Mouse (Mus musculus) hindbrain, embryonic 14.5 days (tissue): ENCODE data around the gene Haspin. TPM values are rescaled to one million over a fixed set of nuclear protein-coding genes. Genes with fewer than 3 reads are reported as not detected.

Experiments used
- ATAC-seq: fragments of 200-750 bp; cut with Nextera tagmentation; 2 replicates; pipeline ENCODE4 v1.8.0; 2017; ENCODE audit warnings: moderate number of reproducible peaks, mild to moderate bottlenecking, moderate TSS enrichment, moderate library complexity; ENCODE audit not compliant: low FRiP score
- DNase-seq: peaks from one replicate; pipeline ENCODE4 v3.0.0-alpha.2; 2015; ENCODE audit warnings: low spot score
- H3K27ac ChIP-seq: fragments of 300-500 bp; sonication (generic); 2 replicates; pipeline ENCODE4 v1.5.1; 2014; ENCODE audit warnings: mild to moderate bottlenecking, moderate library complexity
- H3K27me3 ChIP-seq: fragments of 300-500 bp; sonication (generic); 2 replicates; pipeline ENCODE4 v1.6.1; 2014; ENCODE audit warnings: mild to moderate bottlenecking, low read length, mixed read lengths; ENCODE audit not compliant: control insufficient read depth, insufficient read depth
- H3K36me3 ChIP-seq: fragments of 300-500 bp; sonication (generic); replicated peaks from 2 replicates; pipeline ENCODE4 v1.6.1; 2014; ENCODE audit not compliant: control insufficient read depth, insufficient read depth
- H3K4me1 ChIP-seq: fragments of 300-500 bp; sonication (generic); replicated peaks from 2 replicates; pipeline ENCODE4 v1.6.1; 2014; ENCODE audit warnings: antibody characterized with exemption, low read length, mixed read lengths; ENCODE audit not compliant: control insufficient read depth, insufficient read depth
- H3K4me2 ChIP-seq: fragments of 300-500 bp; sonication (generic); replicated peaks from 2 replicates; pipeline ENCODE4 v1.6.1; 2014; ENCODE audit warnings: mild to moderate bottlenecking, moderate library complexity
- H3K4me3 ChIP-seq: fragments of 300-500 bp; sonication (generic); replicated peaks from 2 replicates; pipeline ENCODE4 v1.5.1; 2014; ENCODE audit warnings: mild to moderate bottlenecking, low read length
- H3K9ac ChIP-seq: fragments of 300-500 bp; sonication (generic); 2 replicates; pipeline ENCODE4 v1.6.1; 2014
- H3K9me3 ChIP-seq: fragments of 300-500 bp; sonication (generic); 2 replicates; pipeline ENCODE4 v1.6.1; 2016; ENCODE audit warnings: low read length; ENCODE audit not compliant: control insufficient read depth
- WGBS: fragments of 180-500 bp; shearing (Covaris S2); extraction: QIAGEN DNeasy Blood & Tissue Kit; methylation state at CpG from one replicate; pipeline ENCODE4 v1.1.7; 2014; 5-methylcytosine and 5-hydroxymethylcytosine counted together
- polyA plus RNA-seq: library from polyadenylated mRNA; unstranded; fragments of >200 nt; fragmentation: Nextera tagmentation; extraction: Ambion mirVana; gene quantifications from 2 replicates; pipeline ENCODE4 v1.2.1, GENCODE M21; 2014

The Haspin gene
- polyA plus RNA-seq, 1 experiment from 2014 or later: 2.4 TPM

DNA sequence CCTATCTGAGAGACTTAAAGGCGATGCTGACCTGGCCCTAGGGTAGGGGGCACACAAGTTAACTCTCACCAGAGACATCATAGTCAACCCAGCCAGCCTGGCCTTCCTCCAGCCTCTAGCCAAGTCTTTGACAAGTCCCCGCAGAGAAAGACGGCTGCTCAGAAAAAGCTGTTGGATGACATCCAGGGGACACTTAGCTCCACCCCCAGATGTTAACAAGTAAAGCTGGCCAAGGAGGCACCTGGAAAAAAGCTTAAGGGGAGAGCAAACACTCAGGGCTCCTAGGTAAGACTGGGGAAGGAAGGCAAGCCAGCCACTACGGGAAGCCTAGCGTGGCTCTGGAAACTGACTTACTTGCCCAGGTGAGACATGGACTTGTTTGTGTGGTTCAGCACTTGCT is 34.1 kb upstream of the Haspin start:
- no peak overlapping the region for H3K27ac ChIP-seq
- H3K36me3 ChIP-seq: peaks cover 20% of the 10 kb centered on the region; the same call in 1 of the 2 replicates
- WGBS: 68% methylated on average over 5 of the region's 5 CpGs
- no peaks in the 10 kb centered on the region for H3K9me3 ChIP-seq
- no peaks in the 10 kb centered on the region for H3K27me3 ChIP-seq
- H3K4me1 ChIP-seq: peaks cover 16% of the 10 kb centered on the region
- ATAC-seq (no peak), DNase-seq (no peak)
- H3K4me2 ChIP-seq: no peak overlapping the region
- H3K4me3 ChIP-seq: no peak overlapping the region
- H3K9ac ChIP-seq: no peak overlapping the region

DNA sequence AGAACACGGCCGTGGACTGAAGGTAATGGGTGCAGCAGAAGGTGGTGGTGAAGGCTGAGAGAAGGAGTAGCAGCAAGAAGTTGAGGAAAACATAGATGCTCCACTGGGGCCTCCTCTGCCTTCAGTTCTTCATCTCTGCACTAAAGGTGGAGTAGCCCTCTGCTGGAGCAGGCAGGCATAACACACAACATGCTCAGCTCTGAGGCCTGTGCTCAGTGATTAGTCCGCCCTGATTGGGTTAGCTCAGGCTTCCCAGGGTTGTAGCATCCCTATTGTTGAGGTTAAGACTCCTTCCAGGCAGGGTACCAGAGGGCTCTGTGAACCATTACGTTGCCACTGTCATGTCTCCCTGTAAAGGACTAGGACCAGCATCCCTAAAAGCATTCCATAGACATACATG is 31.1 kb upstream of the Haspin start:
- ATAC-seq (0 out of 2 replicates have a peak, but pooled peaks have one; percentile 29), DNase-seq (peak; percentile 61)
- Histone ChIP-seq H3K4me3 (no peak overlapping the region), H3K27me3 (no peaks in the 10 kb centered on the region), H3K4me1 (no peaks in the 10 kb centered on the region), H3K4me2 (no peak overlapping the region), H3K9ac (no peak overlapping the region), H3K27ac (no peak overlapping the region), H3K36me3 (peaks cover 14% of the 10 kb centered on the region; the same call in 1 of the 2 replicates), H3K9me3 (no peaks in the 10 kb centered on the region)
- 41% methylated on average over 4 of the region's 4 CpGs for WGBS

DNA sequence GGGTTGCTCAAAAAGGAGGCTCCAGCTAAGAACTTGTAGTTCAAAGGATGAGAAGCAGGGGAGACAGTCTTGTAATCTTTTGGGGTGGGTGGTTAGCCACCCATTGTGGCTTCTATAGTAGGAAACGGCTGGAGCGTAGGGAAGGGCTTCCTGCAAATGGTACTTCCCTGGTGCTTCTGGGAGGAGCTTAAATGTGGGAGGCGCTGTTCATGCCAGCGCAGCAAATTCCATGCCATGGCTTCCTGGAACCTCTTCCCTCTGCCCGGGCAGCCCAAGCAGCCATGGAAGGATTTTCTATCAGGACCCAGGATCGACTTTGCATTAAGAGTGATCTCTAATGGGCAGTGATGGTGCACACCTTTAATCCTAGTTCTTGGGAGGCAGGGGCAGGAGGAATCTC is 30.5 kb upstream of the Haspin start:
- H3K27me3 ChIP-seq: no peaks in the 10 kb centered on the region
- no peak for DNase-seq
- no peak overlapping the region for H3K4me2 ChIP-seq
- no peak overlapping the region for H3K9ac ChIP-seq
- peaks cover 14% of the 10 kb centered on the region; the same call in 1 of the 2 replicates for H3K36me3 ChIP-seq
- H3K4me1 ChIP-seq: no peaks in the 10 kb centered on the region
- no peaks in the 10 kb centered on the region for H3K9me3 ChIP-seq
- WGBS: 79% methylated on average over 6 of the region's 6 CpGs
- no peak overlapping the region for H3K27ac ChIP-seq
- no peak for ATAC-seq
- H3K4me3 ChIP-seq: no peak overlapping the region

DNA sequence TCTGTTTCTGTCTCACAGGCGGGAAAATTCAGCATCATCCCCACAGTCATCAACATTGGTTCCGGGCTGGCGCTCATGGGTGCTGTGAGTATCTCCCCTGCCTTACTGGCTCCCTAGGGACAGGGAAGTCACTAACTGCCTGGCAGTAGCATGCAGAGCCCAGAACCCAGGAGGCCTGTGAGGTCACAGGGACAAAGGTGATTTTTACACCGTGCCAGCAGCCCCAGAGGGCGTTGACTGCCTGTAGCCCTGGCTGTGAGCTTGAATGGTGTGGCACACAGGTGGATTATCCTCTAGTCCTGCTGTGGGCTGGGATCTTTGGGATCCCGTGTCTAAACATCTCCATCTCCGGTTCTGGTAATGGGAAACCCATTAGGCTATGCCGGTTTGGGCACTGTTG is 30.0 kb upstream of the Haspin start:
- Histone ChIP-seq H3K27ac (no peak overlapping the region), H3K4me3 (no peak overlapping the region), H3K4me1 (no peaks in the 10 kb centered on the region), H3K4me2 (no peak overlapping the region), H3K36me3 (peaks cover 14% of the 10 kb centered on the region; the same call in 1 of the 2 replicates), H3K27me3 (no peaks in the 10 kb centered on the region), H3K9ac (no peak overlapping the region), H3K9me3 (no peaks in the 10 kb centered on the region)
- 87% methylated on average over 8 of the region's 8 CpGs for WGBS
- ATAC-seq (no peak), DNase-seq (no peak)

DNA sequence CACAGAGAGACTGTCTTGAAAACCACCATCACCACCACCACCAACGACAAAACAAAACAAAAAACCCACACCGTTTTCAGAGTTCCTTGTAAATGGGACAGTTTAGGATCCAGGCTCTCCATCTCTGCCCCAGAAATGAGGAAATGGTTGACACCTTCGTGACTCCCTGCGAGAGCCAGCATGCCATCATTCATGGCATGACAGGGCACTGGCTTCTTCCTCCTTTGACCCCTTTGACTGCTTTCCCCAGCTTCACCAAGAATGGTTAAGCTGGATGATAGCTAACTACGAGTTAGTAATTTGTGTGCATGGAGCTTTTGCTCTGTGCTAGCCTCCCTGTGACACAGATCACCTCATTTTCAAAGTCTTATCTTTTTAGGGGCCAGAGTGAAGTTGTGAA is 24.2 kb upstream of the Haspin start:
- Histone ChIP-seq H3K27me3 (peaks cover 23% of the 10 kb centered on the region), H3K4me1 (peaks cover 12% of the 10 kb centered on the region; the same call in 1 of the 2 replicates), H3K36me3 (no peaks in the 10 kb centered on the region), H3K4me2 (no peak overlapping the region), H3K9me3 (no peaks in the 10 kb centered on the region), H3K9ac (no peak overlapping the region), H3K4me3 (no peak overlapping the region), H3K27ac (no peak overlapping the region)
- 75% methylated on average over 5 of the region's 5 CpGs for WGBS
- DNase-seq (no peak), ATAC-seq (no peak)

DNA sequence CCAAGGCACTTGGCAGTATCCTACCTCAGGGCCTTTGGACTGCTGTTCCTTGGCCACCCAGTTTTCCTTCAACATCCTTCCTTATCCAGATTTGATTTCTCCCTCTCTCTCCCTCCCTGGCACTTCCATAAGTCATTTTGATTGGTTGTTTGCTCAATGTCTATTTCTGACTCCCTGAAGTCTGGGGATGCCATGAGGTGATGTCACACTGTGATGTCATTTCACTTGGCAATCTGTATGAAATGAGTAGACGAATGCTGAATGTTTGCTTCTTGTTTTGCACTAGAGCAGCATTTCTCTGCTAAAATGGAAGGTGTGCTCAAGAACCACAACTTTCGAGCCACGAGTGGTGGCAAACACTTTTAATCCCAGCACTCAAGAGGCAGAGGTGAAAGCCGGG is 23.5 kb upstream of the Haspin start:
- DNase-seq: no peak
- Histone ChIP-seq H3K4me2 (no peak overlapping the region), H3K4me1 (peaks cover 12% of the 10 kb centered on the region; the same call in 1 of the 2 replicates), H3K36me3 (no peaks in the 10 kb centered on the region), H3K9me3 (no peaks in the 10 kb centered on the region), H3K9ac (no peak overlapping the region), H3K27me3 (peaks cover 23% of the 10 kb centered on the region), H3K4me3 (no peak overlapping the region), H3K27ac (no peak overlapping the region)
- WGBS: 92% methylated on average over 4 of the region's 4 CpGs
- no peak for ATAC-seq

DNA sequence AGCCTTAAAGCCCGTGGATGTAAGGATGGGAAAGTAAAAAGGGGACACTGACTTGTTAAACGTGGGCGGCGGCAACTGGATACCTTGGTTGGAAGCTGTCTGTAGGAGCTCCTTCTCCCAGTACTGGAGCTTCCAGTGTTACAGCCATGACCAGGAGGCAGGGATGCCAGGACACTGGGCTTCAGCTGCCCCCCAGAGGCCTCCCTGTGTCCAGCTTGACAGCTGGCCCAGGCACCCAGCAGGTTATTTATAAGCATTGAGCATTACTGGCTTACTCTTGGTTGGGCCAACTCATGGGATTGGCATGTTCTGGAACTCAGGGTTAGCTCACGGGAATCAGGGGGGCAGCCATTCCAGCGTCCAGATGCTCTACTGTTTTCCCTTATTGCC is 22.7 kb upstream of the Haspin start:
- no peak for ATAC-seq

DNA sequence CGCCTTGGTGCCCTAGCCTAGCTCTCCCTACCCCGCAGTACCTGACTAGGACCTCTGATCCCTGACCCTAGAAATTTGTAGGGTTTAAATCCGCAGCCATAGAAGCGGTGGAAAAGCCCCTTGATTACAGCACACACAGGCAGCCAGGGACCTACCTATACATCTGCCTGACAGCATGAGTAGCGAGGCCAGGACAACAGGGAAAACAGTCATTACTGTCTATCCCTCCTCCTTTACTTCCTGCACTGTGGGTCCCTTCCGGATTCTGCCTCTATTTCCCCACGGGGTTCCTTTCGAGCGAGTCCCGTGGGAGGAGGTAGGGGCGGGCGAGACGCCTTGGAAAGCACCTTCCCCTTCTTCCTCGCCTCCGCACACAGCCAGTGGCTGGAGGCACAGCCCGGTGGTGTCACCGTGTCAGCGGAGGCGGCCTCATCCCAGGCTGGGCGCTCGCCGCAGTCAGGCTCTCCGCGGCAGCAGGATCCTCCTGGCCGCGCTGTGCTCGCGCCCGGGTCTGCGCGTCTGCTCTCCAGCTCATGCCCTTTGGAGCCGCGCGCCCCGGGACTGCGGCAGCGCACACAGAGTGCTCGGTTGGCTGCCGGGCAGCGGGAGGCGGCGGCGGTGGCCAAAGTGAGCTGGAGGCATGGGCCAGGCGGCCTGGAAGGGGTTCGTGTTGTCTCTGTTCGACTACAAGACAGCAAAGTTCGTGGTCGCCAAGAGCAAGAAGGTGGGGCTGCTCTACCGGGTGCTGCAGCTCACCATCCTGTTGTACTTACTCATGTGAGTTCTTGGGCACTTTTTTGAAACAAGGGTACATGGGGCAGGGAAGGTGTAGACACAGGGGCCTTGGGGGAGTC is 22.1 kb upstream of the Haspin start, which contains the start of gene P2rx5:
Gene P2rx5, plus strand, starts transcription at position 465 of the 854 bp plus-strand sequence.
- 2% methylated on average over 49 of the region's 49 CpGs for WGBS
- Histone ChIP-seq H3K36me3 (no peaks in the 10 kb centered on the region), H3K9me3 (no peaks in the 10 kb centered on the region), H3K4me3 (peak within 1 kb of the TSS; percentile 40), H3K27ac (no peak within 1 kb of the TSS), H3K4me2 (peak within 1 kb of the TSS; percentile 84), H3K27me3 (peaks cover 23% of the 10 kb centered on the region), H3K4me1 (peaks cover 12% of the 10 kb centered on the region; the same call in 1 of the 2 replicates), H3K9ac (peak within 1 kb of the TSS; percentile 55)
- ATAC-seq (peak; percentile 62; the same call in 1 of the 2 replicates), DNase-seq (peak; percentile 48)

More for the DNA sequence above, 22.7 kb upstream of the Haspin start:
- Histone ChIP-seq H3K9ac (peak overlapping the region; percentile 55), H3K4me3 (peak overlapping the region; percentile 40), H3K27me3 (peaks cover 23% of the 10 kb centered on the region), H3K36me3 (no peaks in the 10 kb centered on the region), H3K4me1 (peaks cover 12% of the 10 kb centered on the region; the same call in 1 of the 2 replicates), H3K9me3 (no peaks in the 10 kb centered on the region), H3K4me2 (peak overlapping the region; percentile 84), H3K27ac (no peak overlapping the region)
- WGBS: 31% methylated on average over 6 of the region's 6 CpGs
- DNase-seq: no peak

DNA sequence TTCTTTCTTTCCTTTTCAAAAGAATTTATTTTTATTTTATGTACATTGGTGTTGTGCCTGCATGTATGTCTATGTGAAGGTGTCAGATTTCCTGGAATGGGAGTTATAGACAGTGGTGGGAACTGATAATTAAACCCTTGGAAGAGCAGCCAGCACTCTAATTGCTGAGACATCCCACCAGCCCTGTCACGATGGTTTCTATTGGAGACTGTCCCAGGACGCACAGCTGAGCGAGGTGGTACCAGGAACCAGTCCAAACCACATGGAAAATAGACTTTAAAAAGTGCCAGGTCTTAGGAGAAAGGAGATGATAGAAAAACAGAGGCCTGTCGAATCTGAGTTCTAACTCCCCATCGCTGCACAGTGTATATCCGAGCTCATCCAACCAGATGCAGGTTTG is 17.0 kb upstream of the Haspin start:
- Histone ChIP-seq H3K9ac (no peak overlapping the region), H3K36me3 (no peaks in the 10 kb centered on the region), H3K4me1 (peaks cover 2% of the 10 kb centered on the region; the same call in 1 of the 2 replicates), H3K27me3 (peaks cover 8% of the 10 kb centered on the region; the same call in 1 of the 2 replicates), H3K9me3 (no peaks in the 10 kb centered on the region), H3K27ac (no peak overlapping the region), H3K4me2 (no peak overlapping the region), H3K4me3 (no peak overlapping the region)
- 79% methylated on average over 6 of the region's 6 CpGs for WGBS
- ATAC-seq (no peak), DNase-seq (no peak)
